Mouse (Mus musculus): ENCODE measurements around the gene Clba1. TPM values are rescaled to one million over a fixed set of nuclear protein-coding genes. Genes with fewer than 3 reads are reported as not detected.
"Not testable (repeated sequence)": the region's sequence is repeated elsewhere in the genome, so short reads cannot be mapped to it uniquely, and the experiment has no call there.

Clba1 gene
- polyA plus RNA-seq, 1 experiment from 2014 or later: 4.1 TPM

- peak overlapping the region; percentile 54; the same call in 1 of the 2 replicates for H3K9ac ChIP-seq (ENCODE audit: low read depth, low read length)
- no peak overlapping the region; the same call in 1 of the 2 replicates for H3K4me3 ChIP-seq (ENCODE audit: low read length)
- no peaks in the 10 kb centered on the region for H3K36me3 ChIP-seq (ENCODE audit: control insufficient read depth, insufficient read depth, low read length)
- 57% methylated on average over 19 of the region's 19 CpGs for WGBS
- no peaks in the 10 kb centered on the region for H3K9me3 ChIP-seq (ENCODE audit: control insufficient read depth, low read length)
- ATAC-seq: no peak
- H3K4me1 ChIP-seq (ENCODE audit: control insufficient read depth, insufficient read depth, low read length): peaks cover 11% of the 10 kb centered on the region
- H3K4me2 ChIP-seq (ENCODE audit: low read depth, low read length): no peak overlapping the region
- no peaks in the 10 kb centered on the region; the same call in 1 of the 2 replicates for H3K27me3 ChIP-seq (replicated peaks; ENCODE audit: control insufficient read depth, insufficient read depth, low read length)
- H3K27ac ChIP-seq (ENCODE audit: low read length): no peak overlapping the region
Measured at GRCm38 (mm10) chr12:112810092-112810885, 1.6 kb downstream of the Clba1 start.

- Histone ChIP-seq H3K27ac (ENCODE audit: low read length) (no peak overlapping the region), H3K9me3 (ENCODE audit: control insufficient read depth, low read length) (no peaks in the 10 kb centered on the region), H3K4me2 (ENCODE audit: low read depth, low read length) (no peak overlapping the region), H3K36me3 (ENCODE audit: control insufficient read depth, insufficient read depth, low read length) (no peaks in the 10 kb centered on the region; the same call in 1 of the 2 replicates), H3K4me3 (ENCODE audit: low read length) (no peak overlapping the region), H3K9ac (ENCODE audit: low read depth, low read length) (no peak overlapping the region), H3K27me3 (replicated peaks; ENCODE audit: control insufficient read depth, insufficient read depth, low read length) (no peaks in the 10 kb centered on the region; the same call in 1 of the 2 replicates), H3K4me1 (ENCODE audit: control insufficient read depth, insufficient read depth, low read length) (peaks cover 10% of the 10 kb centered on the region)
- WGBS: 88% methylated on average over 7 of the region's 7 CpGs
- no peak for ATAC-seq
Measured at GRCm38 (mm10) chr12:112813370-112813769, 4.6 kb downstream of the Clba1 start.

GRCm38 (mm10) chr12:112814682-112815470 is 6.1 kb downstream of the Clba1 start:
- H3K4me1 ChIP-seq (ENCODE audit: control insufficient read depth, insufficient read depth, low read length): peaks cover 4% of the 10 kb centered on the region
- no peak overlapping the region for H3K9ac ChIP-seq (ENCODE audit: low read depth, low read length)
- no peaks in the 10 kb centered on the region; the same call in 1 of the 2 replicates for H3K36me3 ChIP-seq (ENCODE audit: control insufficient read depth, insufficient read depth, low read length)
- no peaks in the 10 kb centered on the region; the same call in 1 of the 2 replicates for H3K27me3 ChIP-seq (replicated peaks; ENCODE audit: control insufficient read depth, insufficient read depth, low read length)
- no peak for ATAC-seq
- no peak overlapping the region for H3K4me2 ChIP-seq (ENCODE audit: low read depth, low read length)
- H3K27ac ChIP-seq (ENCODE audit: low read length): no peak overlapping the region
- H3K4me3 ChIP-seq (ENCODE audit: low read length): no peak overlapping the region
- no peaks in the 10 kb centered on the region for H3K9me3 ChIP-seq (ENCODE audit: control insufficient read depth, low read length)
- 79% methylated on average over 14 of the region's 14 CpGs for WGBS

DNA sequence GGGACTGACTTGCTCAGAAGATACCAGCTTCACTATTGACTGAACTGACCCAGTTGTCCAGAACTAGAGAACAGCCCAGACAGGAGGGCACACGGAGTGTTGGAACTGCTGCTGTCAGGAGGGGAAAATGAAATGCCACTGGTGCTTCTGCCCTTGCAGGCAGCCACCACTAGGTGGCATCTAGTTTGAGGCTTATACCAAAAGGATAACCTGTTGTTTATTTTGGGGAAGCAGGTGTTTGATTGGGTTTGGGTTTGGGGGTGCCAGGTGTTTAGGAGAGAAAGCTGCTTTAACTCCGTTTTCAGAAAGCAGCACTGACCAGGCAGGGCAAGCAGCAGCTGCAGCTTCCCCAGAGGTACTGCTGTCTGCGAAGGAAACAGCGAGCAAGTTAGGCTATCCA is 7.6 kb downstream of the Clba1 start:
- no peaks in the 10 kb centered on the region for H3K27me3 ChIP-seq (replicated peaks; ENCODE audit: control insufficient read depth, insufficient read depth, low read length)
- peaks cover 12% of the 10 kb centered on the region for H3K4me1 ChIP-seq (ENCODE audit: control insufficient read depth, insufficient read depth, low read length)
- peaks cover 6% of the 10 kb centered on the region for H3K36me3 ChIP-seq (ENCODE audit: control insufficient read depth, insufficient read depth, low read length)
- H3K27ac ChIP-seq (ENCODE audit: low read length): no peak overlapping the region
- no peaks in the 10 kb centered on the region for H3K9me3 ChIP-seq (ENCODE audit: control insufficient read depth, low read length)
- H3K9ac ChIP-seq (ENCODE audit: low read depth, low read length): no peak overlapping the region
- no peak for ATAC-seq
- H3K4me2 ChIP-seq (ENCODE audit: low read depth, low read length): no peak overlapping the region
- WGBS: 54% methylated on average over 4 of the region's 4 CpGs
- H3K4me3 ChIP-seq (ENCODE audit: low read length): no peak overlapping the region

- not testable (repeated sequence) for ATAC-seq; H3K9me3 ChIP-seq (ENCODE audit: control insufficient read depth, low read length); H3K4me3 ChIP-seq (ENCODE audit: low read length); H3K27ac ChIP-seq (ENCODE audit: low read length); H3K27me3 ChIP-seq (replicated peaks; ENCODE audit: control insufficient read depth, insufficient read depth, low read length); H3K4me2 ChIP-seq (ENCODE audit: low read depth, low read length); H3K9ac ChIP-seq (ENCODE audit: low read depth, low read length); H3K36me3 ChIP-seq (ENCODE audit: control insufficient read depth, insufficient read depth, low read length)
- peaks cover 17% of the 10 kb centered on the region for H3K4me1 ChIP-seq (ENCODE audit: control insufficient read depth, insufficient read depth, low read length)
- 82% methylated on average over 7 of the region's 7 CpGs for WGBS
Measured at GRCm38 (mm10) chr12:112816866-112817265, 8.1 kb downstream of the Clba1 start.

- Histone ChIP-seq H3K9me3 (ENCODE audit: control insufficient read depth, low read length) (no peaks in the 10 kb centered on the region), H3K4me2 (ENCODE audit: low read depth, low read length) (no peak overlapping the region), H3K4me3 (ENCODE audit: low read length) (no peak overlapping the region), H3K9ac (ENCODE audit: low read depth, low read length) (no peak overlapping the region), H3K27ac (ENCODE audit: low read length) (peak overlapping the region; percentile 68), H3K4me1 (ENCODE audit: control insufficient read depth, insufficient read depth, low read length) (peaks cover 28% of the 10 kb centered on the region), H3K36me3 (ENCODE audit: control insufficient read depth, insufficient read depth, low read length) (peaks cover 10% of the 10 kb centered on the region), H3K27me3 (replicated peaks; ENCODE audit: control insufficient read depth, insufficient read depth, low read length) (no peaks in the 10 kb centered on the region)
- 81% methylated on average over 8 of the region's 8 CpGs for WGBS
- ATAC-seq: peak; percentile 45
Measured at GRCm38 (mm10) chr12:112819057-112819662, 10.4 kb downstream of the Clba1 start.

DNA sequence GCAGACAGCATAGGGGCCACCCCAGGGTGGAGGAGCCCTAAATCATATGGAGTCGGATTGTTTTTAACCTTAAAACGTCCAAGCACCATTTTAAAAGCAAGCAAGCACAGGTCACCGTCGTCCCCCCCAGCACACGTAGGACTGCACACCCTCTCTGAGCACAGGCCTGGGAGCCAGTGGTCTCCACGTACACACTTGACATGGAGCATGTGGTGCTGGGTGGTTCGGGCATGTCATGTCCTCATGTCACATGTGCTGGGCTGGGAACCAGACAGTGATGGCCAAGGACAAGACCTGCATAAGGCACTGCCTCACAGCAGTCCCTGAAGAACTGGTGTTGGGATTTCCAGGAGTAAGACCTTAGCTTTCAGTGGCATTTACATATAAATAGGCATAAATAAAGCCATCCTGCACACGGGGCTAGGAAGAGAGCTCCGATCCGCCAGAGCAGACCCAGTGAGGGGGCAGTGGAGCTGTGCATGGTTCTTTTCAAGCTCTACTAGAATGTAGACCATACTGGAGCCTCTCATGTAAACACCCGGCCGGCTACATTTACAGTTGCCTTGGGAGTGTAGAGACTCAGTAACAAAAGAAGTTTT is 11.8 kb downstream of the Clba1 start:
- Histone ChIP-seq H3K9ac (ENCODE audit: low read depth, low read length) (peak overlapping the region; percentile 10; the same call in 1 of the 2 replicates), H3K4me3 (ENCODE audit: low read length) (no peak overlapping the region), H3K4me1 (ENCODE audit: control insufficient read depth, insufficient read depth, low read length) (peaks cover 31% of the 10 kb centered on the region), H3K27ac (ENCODE audit: low read length) (no peak overlapping the region), H3K4me2 (ENCODE audit: low read depth, low read length) (no peak overlapping the region), H3K9me3 (ENCODE audit: control insufficient read depth, low read length) (no peaks in the 10 kb centered on the region), H3K36me3 (ENCODE audit: control insufficient read depth, insufficient read depth, low read length) (peaks cover 10% of the 10 kb centered on the region), H3K27me3 (replicated peaks; ENCODE audit: control insufficient read depth, insufficient read depth, low read length) (no peaks in the 10 kb centered on the region)
- WGBS: 75% methylated on average over 12 of the region's 12 CpGs
- no peak for ATAC-seq

DNA sequence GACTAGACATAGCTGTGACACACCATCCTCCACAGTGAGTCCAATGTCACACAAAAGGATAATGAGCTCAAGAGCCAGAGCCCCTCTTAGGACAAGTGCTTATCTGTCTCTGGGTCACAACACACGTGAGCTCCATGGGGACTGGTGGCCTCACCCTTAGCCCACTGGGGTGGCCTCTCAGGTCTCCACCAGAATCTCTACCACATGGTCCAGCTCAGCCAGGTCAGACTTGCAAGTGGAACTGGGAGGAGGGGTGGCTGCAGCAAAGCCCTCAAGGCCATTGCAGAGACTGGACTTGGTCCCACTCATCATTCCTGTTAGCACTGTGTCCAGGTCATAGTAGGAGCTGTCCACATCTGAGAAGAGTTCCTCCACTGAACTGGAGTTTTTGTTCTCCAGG is 12.5 kb downstream of the Clba1 start:
- peaks cover 10% of the 10 kb centered on the region for H3K36me3 ChIP-seq (ENCODE audit: control insufficient read depth, insufficient read depth, low read length)
- WGBS: 43% methylated on average over 1 of the region's 1 CpGs

GRCm38 (mm10) chr12:112821974-112822373 is 13.2 kb downstream of the Clba1 start:
- H3K27me3 ChIP-seq (replicated peaks; ENCODE audit: control insufficient read depth, insufficient read depth, low read length): no peaks in the 10 kb centered on the region
- no peak overlapping the region for H3K4me2 ChIP-seq (ENCODE audit: low read depth, low read length)
- ATAC-seq: no peak
- H3K4me1 ChIP-seq (ENCODE audit: control insufficient read depth, insufficient read depth, low read length): peaks cover 43% of the 10 kb centered on the region
- 73% methylated on average over 4 of the region's 4 CpGs for WGBS
- H3K27ac ChIP-seq (ENCODE audit: low read length): no peak overlapping the region
- H3K36me3 ChIP-seq (ENCODE audit: control insufficient read depth, insufficient read depth, low read length): peaks cover 10% of the 10 kb centered on the region
- H3K9me3 ChIP-seq (ENCODE audit: control insufficient read depth, low read length): no peaks in the 10 kb centered on the region
- H3K4me3 ChIP-seq (ENCODE audit: low read length): no peak overlapping the region
- no peak overlapping the region for H3K9ac ChIP-seq (ENCODE audit: low read depth, low read length)

More for the DNA sequence above, 12.5 kb downstream of the Clba1 start:
- no peak overlapping the region for H3K27ac ChIP-seq (ENCODE audit: low read length)
- H3K4me1 ChIP-seq (ENCODE audit: control insufficient read depth, insufficient read depth, low read length): peaks cover 38% of the 10 kb centered on the region
- no peaks in the 10 kb centered on the region for H3K9me3 ChIP-seq (ENCODE audit: control insufficient read depth, low read length)
- no peak for ATAC-seq
- no peak overlapping the region for H3K4me3 ChIP-seq (ENCODE audit: low read length)
- no peak overlapping the region for H3K4me2 ChIP-seq (ENCODE audit: low read depth, low read length)
- H3K9ac ChIP-seq (ENCODE audit: low read depth, low read length): no peak overlapping the region
- H3K27me3 ChIP-seq (replicated peaks; ENCODE audit: control insufficient read depth, insufficient read depth, low read length): no peaks in the 10 kb centered on the region

Data from intestine, embryonic 16.5 days (tissue).